Mouse (Mus musculus) embryonic facial prominence, embryonic 14.5 days (tissue): ENCODE results near the gene Dynlt1b. TPM values are rescaled to one million over a fixed set of nuclear protein-coding genes. Genes with fewer than 3 reads are reported as not detected.
"Not testable (repeated sequence)": the region's sequence is repeated elsewhere in the genome, so short reads cannot be mapped to it uniquely, and the experiment has no call there.

ENCODE experiments used
- ATAC-seq: fragments of 200-750 bp; cut with Nextera tagmentation; 2 replicates; pipeline ENCODE4 v1.8.0; 2017; ENCODE audit warnings: low read depth, moderate number of reproducible peaks, moderate TSS enrichment
- DNase-seq: peaks from one replicate; pipeline ENCODE4 v3.0.0-alpha.2; 2015; ENCODE audit warnings: low spot score
- H3K27ac ChIP-seq: fragments of 300-500 bp; sonication (generic); replicated peaks from 2 replicates; pipeline ENCODE4 v1.5.1; 2014; ENCODE audit warnings: low read depth, mild to moderate bottlenecking, low read length, moderate library complexity
- H3K27me3 ChIP-seq: fragments of 300-500 bp; sonication (generic); replicated peaks from 2 replicates; pipeline ENCODE4 v1.6.1; 2014; ENCODE audit warnings: low read length; ENCODE audit not compliant: control insufficient read depth, insufficient read depth
- H3K36me3 ChIP-seq: fragments of 300-500 bp; sonication (generic); 2 replicates; pipeline ENCODE4 v1.6.1; 2014; ENCODE audit warnings: low read length, mixed read lengths; ENCODE audit not compliant: control insufficient read depth, insufficient read depth
- H3K4me1 ChIP-seq: fragments of 300-500 bp; sonication (generic); 2 replicates; pipeline ENCODE4 v1.6.1; 2014; ENCODE audit warnings: antibody characterized with exemption, low read length; ENCODE audit not compliant: control insufficient read depth, insufficient read depth
- H3K4me2 ChIP-seq: fragments of 300-500 bp; sonication (generic); 2 replicates; pipeline ENCODE4 v1.6.1; 2014; ENCODE audit warnings: low read depth, mild to moderate bottlenecking, low read length, moderate library complexity, mixed read lengths
- H3K4me3 ChIP-seq: fragments of 300-500 bp; sonication (generic); 2 replicates; pipeline ENCODE4 v1.5.1; 2014; ENCODE audit warnings: low read depth, mild to moderate bottlenecking, low read length
- H3K9ac ChIP-seq: fragments of 300-500 bp; sonication (generic); 2 replicates; pipeline ENCODE4 v1.6.1; 2014; ENCODE audit warnings: low read depth, mild to moderate bottlenecking, low read length, moderate library complexity, mixed read lengths
- H3K9me3 ChIP-seq: fragments of 300-500 bp; sonication (generic); 2 replicates; pipeline ENCODE4 v1.6.1; 2016; ENCODE audit warnings: low read length; ENCODE audit not compliant: control insufficient read depth
- WGBS: fragments of 180-500 bp; shearing (Covaris S2); extraction: QIAGEN DNeasy Blood & Tissue Kit; methylation state at CpG from one replicate; pipeline ENCODE4 v1.1.7; 2014; 5-methylcytosine and 5-hydroxymethylcytosine counted together
- polyA plus RNA-seq: library from polyadenylated mRNA; unstranded; fragments of >200 nt; fragmentation: Nextera tagmentation; extraction: Ambion mirVana; gene quantifications from 2 replicates; pipeline ENCODE4 v1.2.1, GENCODE M21; 2014

Gene Dynlt1b
- polyA plus RNA-seq, 1 experiment from 2014 or later, result 584 TPM

DNA sequence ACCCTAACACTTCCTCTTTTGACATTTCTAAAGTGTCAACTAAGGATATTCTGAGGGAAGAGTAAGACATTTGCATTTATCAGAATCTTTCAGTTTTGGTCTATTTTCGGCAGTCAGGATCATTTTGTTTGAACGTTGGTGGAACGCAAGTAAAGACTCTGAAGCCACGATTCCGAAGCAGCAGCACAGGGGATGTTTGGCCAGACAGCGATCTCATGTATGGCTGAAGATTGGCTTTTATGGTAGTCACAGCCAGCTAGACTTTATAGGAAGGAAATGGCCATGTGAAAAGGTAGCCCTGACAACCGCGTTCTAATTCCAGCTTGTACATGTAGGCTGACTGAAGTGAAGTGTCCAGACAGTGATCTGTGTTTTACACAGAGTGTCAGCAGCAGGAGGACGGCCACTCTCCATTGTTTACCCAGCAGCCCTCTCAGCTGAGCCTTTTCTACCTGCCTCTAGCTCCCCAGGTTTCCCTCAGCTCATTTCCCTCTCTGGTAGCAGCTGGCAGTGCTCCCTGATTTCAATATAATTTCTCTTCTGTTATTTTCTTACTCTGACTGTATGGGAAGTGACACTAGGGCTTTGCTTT, 594 bp downstream of the Dynlt1b start:
- not testable (repeated sequence) for H3K36me3 ChIP-seq, H3K27me3 ChIP-seq, DNase-seq, H3K4me1 ChIP-seq, H3K9me3 ChIP-seq
- ATAC-seq, result peak; percentile 23; the same call in 1 of the 2 replicates
- Histone ChIP-seq H3K9ac (peak overlapping the region; percentile 69), H3K4me3 (peak overlapping the region; percentile 51), H3K27ac (0 out of 2 replicates have a peak overlapping the region, but pooled peaks have one; percentile 55), H3K4me2 (peak overlapping the region; percentile 50)
- WGBS, result 2% methylated on average over 6 of the region's 9 CpGs

DNA sequence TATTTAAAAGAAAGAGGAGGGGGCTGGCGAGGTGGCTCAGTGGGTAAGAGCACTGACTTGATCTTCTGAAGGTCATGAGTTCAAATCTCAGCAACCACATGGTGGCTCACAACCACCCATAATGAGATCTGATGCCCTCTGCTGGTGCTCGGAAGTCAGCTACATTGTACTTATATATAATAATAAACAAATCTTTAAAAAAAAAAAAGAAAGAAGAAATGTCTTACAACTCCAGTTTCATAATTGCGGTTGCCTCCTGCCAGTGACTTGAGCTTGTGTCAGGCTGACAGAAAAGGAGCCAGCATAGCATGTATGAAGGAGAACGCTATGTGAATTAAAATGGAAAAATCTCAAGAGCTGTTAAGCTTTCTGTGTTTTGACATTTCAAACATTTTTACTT, 2.5 kb downstream of the Dynlt1b start:
- H3K36me3 ChIP-seq, H3K27ac ChIP-seq, H3K27me3 ChIP-seq, H3K4me1 ChIP-seq, H3K4me2 ChIP-seq, H3K9me3 ChIP-seq, ATAC-seq, H3K9ac ChIP-seq, H3K4me3 ChIP-seq: not testable (repeated sequence)
- DNase-seq, result peak; percentile 1
- WGBS, result 76% methylated on average over 2 of the region's 4 CpGs

DNA sequence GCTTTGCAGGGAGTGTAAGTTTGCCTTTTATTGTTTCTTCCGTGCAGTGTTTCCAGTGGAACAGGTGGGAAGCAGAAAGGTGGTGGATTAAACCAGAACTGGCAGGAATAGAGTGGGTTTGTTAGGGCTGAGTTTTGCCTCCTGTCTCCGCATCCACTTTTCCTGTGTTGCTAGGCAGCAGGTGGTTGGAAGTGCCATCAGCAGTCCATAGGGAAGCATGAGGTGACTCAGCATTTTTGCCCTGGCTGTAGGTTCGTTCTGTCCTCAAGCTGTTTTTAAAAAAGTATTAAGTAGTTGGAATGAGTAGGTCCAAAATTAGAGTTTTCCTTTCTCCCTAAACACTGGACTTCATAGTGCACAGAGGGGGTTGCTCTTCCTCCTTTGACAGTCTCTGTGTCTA, 3.8 kb downstream of the Dynlt1b start:
- not testable (repeated sequence) for H3K4me2 ChIP-seq, H3K9ac ChIP-seq, H3K9me3 ChIP-seq, H3K27me3 ChIP-seq, H3K4me3 ChIP-seq, H3K27ac ChIP-seq, H3K4me1 ChIP-seq, ATAC-seq
- WGBS, result 70% methylated on average over 3 of the region's 3 CpGs
- peak; percentile 20 for DNase-seq
- peaks cover 11% of the 10 kb centered on the region; the same call in 1 of the 2 replicates for H3K36me3 ChIP-seq

DNA sequence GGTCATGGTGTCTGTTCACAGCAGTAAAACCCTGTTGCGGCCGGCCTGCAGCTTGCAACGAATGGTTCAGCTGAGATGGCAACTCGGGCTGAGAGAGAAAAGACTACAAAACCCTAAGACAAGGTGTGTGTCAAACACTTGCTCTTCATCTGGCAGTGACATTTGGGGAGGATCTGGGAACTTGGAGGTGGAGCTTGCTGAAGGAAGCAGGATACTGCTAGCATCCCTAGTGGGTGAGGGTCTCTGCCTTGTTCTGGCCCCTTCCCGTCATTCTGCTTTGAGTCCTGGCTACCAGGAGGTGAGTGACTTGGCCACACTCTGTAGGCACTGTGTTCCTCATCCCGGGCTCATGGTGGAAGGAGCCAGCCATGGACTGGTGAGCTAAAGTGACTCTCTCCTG, 8.2 kb downstream of the Dynlt1b start:
- 88% methylated on average over 6 of the region's 6 CpGs for WGBS
- H3K4me3 ChIP-seq, H3K27ac ChIP-seq, DNase-seq, H3K27me3 ChIP-seq, ATAC-seq, H3K4me2 ChIP-seq, H3K9me3 ChIP-seq, H3K4me1 ChIP-seq, H3K9ac ChIP-seq: not testable (repeated sequence)
- peaks cover 11% of the 10 kb centered on the region; the same call in 1 of the 2 replicates for H3K36me3 ChIP-seq

DNA sequence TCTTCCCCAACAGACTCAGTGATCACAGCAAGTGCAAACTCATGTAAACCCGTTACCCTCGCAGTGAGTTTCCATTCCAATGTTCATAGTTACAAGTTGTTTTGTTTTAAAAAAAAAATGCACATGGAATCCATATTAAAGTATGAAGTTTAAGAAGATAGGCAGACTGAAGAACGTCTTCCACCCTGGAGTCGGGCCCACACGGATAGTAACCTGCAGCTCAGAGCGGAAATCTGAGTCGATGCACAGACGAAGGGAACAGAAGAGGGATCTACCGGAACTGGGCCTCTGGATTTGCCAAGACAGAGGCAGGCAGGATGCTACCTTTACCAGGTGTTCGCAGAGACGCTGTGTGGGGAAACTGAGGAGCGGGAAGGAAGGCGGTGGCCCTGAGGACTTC, 10.0 kb downstream of the Dynlt1b start:
- not testable (repeated sequence) for ATAC-seq, H3K4me3 ChIP-seq, H3K36me3 ChIP-seq, H3K4me1 ChIP-seq, H3K27me3 ChIP-seq, H3K9me3 ChIP-seq, DNase-seq, H3K9ac ChIP-seq, H3K4me2 ChIP-seq, H3K27ac ChIP-seq
- WGBS, result 95% methylated on average over 9 of the region's 13 CpGs

DNA sequence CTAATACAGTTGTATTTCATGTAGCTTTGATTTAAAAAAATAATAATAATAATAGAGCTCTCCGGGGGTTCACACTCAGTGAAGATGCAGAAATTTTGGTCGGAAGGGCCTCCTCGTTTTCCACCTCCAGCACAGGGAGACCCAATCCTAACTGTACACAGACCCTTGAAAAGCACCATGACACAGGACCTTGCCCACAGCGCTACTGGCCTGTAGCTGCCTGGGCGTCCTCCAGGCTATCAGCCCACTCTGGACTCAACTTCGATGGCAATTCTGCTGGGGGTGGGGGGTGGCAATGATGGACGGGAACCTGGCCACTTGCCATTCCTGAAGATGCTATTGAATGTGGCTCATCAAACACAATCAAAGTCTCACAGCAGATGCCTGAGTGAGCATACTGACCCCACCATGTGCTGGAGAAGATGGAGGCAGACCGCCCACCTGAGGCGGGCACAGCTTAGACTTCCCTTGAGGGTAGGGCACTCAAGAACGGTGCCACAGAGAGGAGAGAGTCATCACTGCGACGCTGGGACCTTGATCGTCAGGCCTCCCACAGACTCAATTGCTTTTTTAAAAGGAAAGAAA, 10.7 kb downstream of the Dynlt1b start:
- H3K27ac ChIP-seq, H3K9ac ChIP-seq, ATAC-seq, H3K27me3 ChIP-seq, H3K36me3 ChIP-seq, H3K4me2 ChIP-seq, H3K4me3 ChIP-seq, DNase-seq, H3K9me3 ChIP-seq, H3K4me1 ChIP-seq: not testable (repeated sequence)
- WGBS, result 93% methylated on average over 13 of the region's 13 CpGs

DNA sequence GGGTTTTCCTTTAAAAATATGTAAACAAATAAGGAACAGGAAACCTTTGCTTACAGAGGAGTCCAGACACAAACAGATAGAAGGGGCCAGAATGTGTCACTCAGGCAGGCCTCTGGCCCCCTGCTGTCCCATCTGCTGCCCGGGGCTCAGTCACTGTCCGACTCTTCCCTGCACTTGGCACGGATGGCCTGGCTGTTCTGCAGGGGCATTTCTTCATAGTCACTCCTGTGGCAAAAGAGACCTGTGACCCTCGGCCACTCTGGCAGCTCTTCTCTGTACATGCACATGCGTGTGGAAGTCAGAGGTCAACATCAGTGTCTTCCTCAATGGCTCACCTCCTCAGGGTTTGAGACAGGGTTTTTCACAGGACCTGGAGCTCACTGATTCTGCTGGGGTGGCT, 11.3 kb downstream of the Dynlt1b start:
- H3K36me3 ChIP-seq, H3K9me3 ChIP-seq, ATAC-seq, H3K4me1 ChIP-seq, H3K27me3 ChIP-seq, H3K4me2 ChIP-seq, DNase-seq, H3K27ac ChIP-seq, H3K9ac ChIP-seq, H3K4me3 ChIP-seq: not testable (repeated sequence)
- 91% methylated on average over 5 of the region's 5 CpGs for WGBS

DNA sequence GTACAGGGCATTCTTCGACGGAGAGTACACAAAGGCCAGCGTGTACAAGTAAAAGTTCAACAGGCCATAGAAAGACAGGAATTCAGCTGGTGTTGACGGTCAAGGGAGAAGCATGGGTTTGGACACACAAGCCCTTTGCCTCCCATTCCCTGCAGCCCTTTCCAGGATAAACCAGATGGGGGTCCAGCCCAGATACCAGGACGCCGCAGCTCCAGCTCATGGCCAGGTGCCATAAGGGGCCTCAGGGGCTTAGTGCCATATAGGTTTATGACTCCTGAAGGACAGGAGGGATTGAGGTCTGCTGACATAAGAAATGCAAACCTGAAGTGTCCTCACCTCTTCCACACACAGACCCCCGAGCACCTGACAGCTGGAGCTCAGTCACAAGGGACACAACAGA, 12.6 kb downstream of the Dynlt1b start:
- not testable (repeated sequence) for H3K27ac ChIP-seq, H3K36me3 ChIP-seq, H3K4me1 ChIP-seq, H3K27me3 ChIP-seq, DNase-seq, H3K4me2 ChIP-seq, ATAC-seq, H3K9me3 ChIP-seq, H3K9ac ChIP-seq, H3K4me3 ChIP-seq
- WGBS, result 100% methylated on average over 3 of the region's 7 CpGs
